Mouse (Mus musculus): ENCODE measurements around the gene Gpbar1. TPM values are rescaled to one million over a fixed set of nuclear protein-coding genes. Genes with fewer than 3 reads are reported as not detected.
"Not testable (repeated sequence)": the region's sequence is repeated elsewhere in the genome, so short reads cannot be mapped to it uniquely, and the experiment has no call there.

The Gpbar1 gene
- total RNA-seq, 2 experiments from 2014 or later = not detected

DNA sequence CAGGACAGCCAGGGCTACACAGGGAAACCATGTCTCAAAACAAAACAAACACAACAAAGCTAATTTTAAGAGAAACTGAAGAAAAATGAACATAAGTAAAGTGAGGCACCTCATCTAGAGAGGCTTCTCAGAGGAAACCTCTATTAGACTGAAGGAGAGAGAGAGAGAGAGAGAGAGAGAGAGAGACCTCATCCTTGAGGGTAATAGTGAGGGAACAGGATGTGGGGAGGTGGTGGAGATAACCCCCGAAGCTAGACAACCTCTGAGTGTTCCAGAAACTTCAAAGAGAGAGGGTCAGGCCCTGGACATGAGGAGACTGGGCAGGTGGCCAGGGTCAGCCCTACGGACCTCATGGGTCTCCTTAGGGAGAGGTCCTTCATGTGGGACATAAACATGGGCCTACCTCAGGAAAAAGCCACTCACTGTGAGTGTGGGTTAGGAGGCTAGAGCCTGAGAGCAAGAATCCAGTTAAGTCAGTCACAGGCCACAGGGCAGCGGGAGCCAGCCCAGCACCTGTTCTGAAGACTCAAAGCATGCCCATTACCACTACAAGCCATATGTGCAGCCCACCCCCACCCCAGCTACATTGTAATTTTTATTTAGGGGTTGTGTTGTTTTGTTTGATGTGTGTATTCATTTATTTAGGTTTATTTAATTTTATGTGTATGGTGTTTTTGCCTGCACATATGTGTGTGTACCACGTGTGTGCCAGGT, 37.9 kb downstream of the Gpbar1 start:
- no peak for ATAC-seq (ENCODE audit: poor library complexity, severe bottlenecking)

DNA sequence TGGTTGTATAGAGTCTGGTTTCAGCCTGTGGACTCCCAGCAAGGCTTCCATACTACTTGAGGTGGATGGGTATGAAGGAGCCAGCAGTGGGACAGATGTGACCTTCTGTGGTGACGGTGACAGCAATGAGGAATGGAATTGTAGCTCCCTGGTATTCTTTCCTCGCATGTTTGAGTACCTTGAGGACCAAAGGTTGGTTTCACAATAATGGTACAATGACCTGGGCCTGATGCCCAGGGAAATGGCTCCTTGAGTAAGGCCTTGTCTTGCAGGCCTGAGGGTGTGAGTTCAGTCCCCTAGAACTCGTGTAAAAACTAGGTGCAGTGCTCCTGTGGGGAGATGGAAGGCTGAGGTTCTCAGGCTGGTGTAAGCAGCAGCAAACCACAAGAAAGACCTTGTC, 40.4 kb downstream of the Gpbar1 start:
- ATAC-seq (ENCODE audit: poor library complexity, severe bottlenecking) = no peak

DNA sequence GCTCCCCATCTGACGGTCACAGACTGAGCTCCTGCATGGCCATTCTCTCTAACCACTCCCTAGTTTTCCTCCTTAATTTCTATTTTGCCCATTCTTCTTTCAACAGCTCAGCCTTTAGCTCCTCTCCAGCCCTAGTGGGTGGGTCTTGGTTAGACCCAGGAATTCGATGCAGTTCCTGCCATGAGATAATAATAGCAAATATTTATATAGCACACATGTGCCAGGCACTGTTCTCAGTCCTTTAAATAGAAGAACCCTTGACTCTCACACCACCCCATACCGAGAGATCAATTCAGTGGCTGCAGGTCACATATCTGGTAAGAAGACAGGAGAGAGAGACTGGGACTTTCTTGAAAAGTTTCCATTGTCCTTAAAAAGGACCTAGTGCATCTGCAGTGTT, 43.0 kb downstream of the Gpbar1 start:
- ATAC-seq (ENCODE audit: poor library complexity, severe bottlenecking) = no peak

DNA sequence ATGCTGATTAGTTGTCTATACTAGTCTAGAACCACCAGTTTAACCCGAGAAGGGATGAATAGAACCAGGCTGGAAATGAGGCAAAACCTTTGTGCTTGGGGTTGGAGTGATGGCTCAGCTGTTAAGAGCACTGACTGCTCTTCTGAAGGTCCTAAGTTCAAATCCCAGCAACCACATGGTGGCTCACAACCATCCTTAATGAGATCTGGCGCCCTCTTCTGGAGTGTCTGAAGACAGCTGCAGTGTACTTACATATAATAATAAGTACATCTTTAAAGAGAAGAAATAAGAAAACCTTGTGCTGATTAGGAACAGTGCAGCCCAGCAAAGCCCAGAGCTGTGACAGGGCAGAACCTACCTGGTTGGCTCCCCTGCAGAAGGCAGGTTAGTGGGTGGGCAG, 48.6 kb downstream of the Gpbar1 start:
- ATAC-seq (ENCODE audit: poor library complexity, severe bottlenecking) = not testable (repeated sequence)

Other genes starting within 250 kb of the Gpbar1 start
- 4.9 and 5.5 TPM in 2 replicates for gene Tns1, start 154.1 kb upstream of the Gpbar1 start, total RNA-seq (2015)
- 2.9 and 3.2 TPM in 2 replicates for gene Tns1, start 154.1 kb upstream of the Gpbar1 start, total RNA-seq (2017)
- 0.25 and 0.38 TPM in 2 replicates for gene Rufy4, start 153.0 kb upstream of the Gpbar1 start, total RNA-seq (2015)
- 1.1 and 2.5 TPM in 2 replicates for gene Rufy4, start 153.0 kb upstream of the Gpbar1 start, total RNA-seq (2017)
- gene Cxcr2, start 124.6 kb upstream of the Gpbar1 start, total RNA-seq (2015) = 63.7 and 72.6 TPM in 2 replicates
- 77.3 and 107 TPM in 2 replicates for gene Cxcr2, start 124.6 kb upstream of the Gpbar1 start, total RNA-seq (2017)
- gene Cxcr1, start 83.9 kb upstream of the Gpbar1 start, total RNA-seq (2015) = 0.20 and 0.87 TPM in 2 replicates
- gene Cxcr1, start 83.9 kb upstream of the Gpbar1 start, total RNA-seq (2017) = 0.18 TPM in 1 of 2 replicates, not detected in the other
- 1,564 and 1,782 TPM in 2 replicates for gene Arpc2, start 42.5 kb upstream of the Gpbar1 start, total RNA-seq (2015)
- 803 and 834 TPM in 2 replicates for gene Arpc2, start 42.5 kb upstream of the Gpbar1 start, total RNA-seq (2017)
- 27.8 and 33.6 TPM in 2 replicates for gene Aamp, start 6.2 kb downstream of the Gpbar1 start, total RNA-seq (2015)
- 48.2 and 59.5 TPM in 2 replicates for gene Aamp, start 6.2 kb downstream of the Gpbar1 start, total RNA-seq (2017)
- 23.5 and 23.6 TPM in 2 replicates for gene Pnkd, start 6.4 kb downstream of the Gpbar1 start, total RNA-seq (2015)
- 7.7 and 8.9 TPM in 2 replicates for gene Pnkd, start 6.4 kb downstream of the Gpbar1 start, total RNA-seq (2017)
- 13.6 and 15.5 TPM in 2 replicates for gene Tmbim1, start 27.1 kb downstream of the Gpbar1 start, total RNA-seq (2015)
- gene Tmbim1, start 27.1 kb downstream of the Gpbar1 start, total RNA-seq (2017) = 11.3 and 13.8 TPM in 2 replicates
- gene Catip, start 83.6 kb downstream of the Gpbar1 start, total RNA-seq (2015) = 0.07 TPM in 1 of 2 replicates, not detected in the other
- gene Catip, start 83.6 kb downstream of the Gpbar1 start, total RNA-seq (2017) = 0.26 TPM in 1 of 2 replicates, not detected in the other
- 54.7 and 60.8 TPM in 2 replicates for gene Slc11a1, start 96.6 kb downstream of the Gpbar1 start, total RNA-seq (2015)
- 46.2 and 48.1 TPM in 2 replicates for gene Slc11a1, start 96.6 kb downstream of the Gpbar1 start, total RNA-seq (2017)
- 130 and 145 TPM in 2 replicates for gene Ctdsp1, start 113.0 kb downstream of the Gpbar1 start, total RNA-seq (2015)
- 53.2 and 61.1 TPM in 2 replicates for gene Ctdsp1, start 113.0 kb downstream of the Gpbar1 start, total RNA-seq (2017)
- not detected in 2 replicates for gene Vil1, start 130.8 kb downstream of the Gpbar1 start, total RNA-seq (2015)
- gene Vil1, start 130.8 kb downstream of the Gpbar1 start, total RNA-seq (2017) = not detected in 2 replicates
- 36.8 and 40.0 TPM in 2 replicates for gene Cnot9, start 227.5 kb downstream of the Gpbar1 start, total RNA-seq (2015)
- 58.0 and 71.2 TPM in 2 replicates for gene Cnot9, start 227.5 kb downstream of the Gpbar1 start, total RNA-seq (2017)

Measured in megakaryocyte, adult 5-6 weeks (primary cell).